Mouse (Mus musculus): Measurements from ENCODE around the gene Stpg2.
"Not testable (repeated sequence)": the region's sequence is repeated elsewhere in the genome, so short reads cannot be mapped to it uniquely, and the experiment has no call there.

Stpg2 gene

DNA sequence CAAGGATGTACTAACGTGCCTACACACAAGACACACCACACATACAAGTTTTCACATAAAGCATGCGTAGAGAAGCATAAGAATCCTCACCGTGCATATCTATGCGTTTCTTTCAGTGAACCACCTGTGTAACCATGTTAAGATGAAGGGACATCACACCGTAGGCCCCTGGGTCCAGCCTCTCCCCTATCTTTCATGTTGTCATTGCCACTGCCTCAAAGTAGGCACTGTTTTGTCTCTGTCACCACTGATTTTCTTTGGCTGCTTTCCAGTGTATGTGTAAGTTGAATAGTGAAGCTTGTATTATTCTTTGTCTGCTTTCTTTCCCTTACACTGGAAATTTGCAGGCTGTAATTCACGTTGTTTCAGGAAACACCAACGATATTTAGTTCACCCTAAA, 236.7 kb downstream of the Stpg2 start:
- no peak for DNase-seq

DNA sequence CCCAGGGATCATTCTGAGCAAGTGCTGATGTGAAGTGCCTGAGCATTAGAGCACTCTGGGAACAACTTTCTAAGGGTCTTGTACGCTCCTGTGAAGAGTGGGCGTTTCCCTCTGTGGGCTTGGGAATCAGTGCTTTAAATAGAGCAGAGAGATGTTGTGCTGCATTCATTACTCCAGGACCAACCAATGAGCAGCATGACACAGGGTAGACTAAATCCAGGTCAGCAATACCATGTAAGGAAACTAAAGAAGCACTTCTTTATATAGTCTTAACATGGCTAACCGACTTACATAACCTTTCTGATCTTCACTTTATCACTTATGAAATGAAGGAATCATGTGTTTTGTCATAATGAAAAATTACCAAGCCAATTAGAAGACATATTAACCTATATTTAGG, 290.4 kb downstream of the Stpg2 start:
- no peak for DNase-seq

DNA sequence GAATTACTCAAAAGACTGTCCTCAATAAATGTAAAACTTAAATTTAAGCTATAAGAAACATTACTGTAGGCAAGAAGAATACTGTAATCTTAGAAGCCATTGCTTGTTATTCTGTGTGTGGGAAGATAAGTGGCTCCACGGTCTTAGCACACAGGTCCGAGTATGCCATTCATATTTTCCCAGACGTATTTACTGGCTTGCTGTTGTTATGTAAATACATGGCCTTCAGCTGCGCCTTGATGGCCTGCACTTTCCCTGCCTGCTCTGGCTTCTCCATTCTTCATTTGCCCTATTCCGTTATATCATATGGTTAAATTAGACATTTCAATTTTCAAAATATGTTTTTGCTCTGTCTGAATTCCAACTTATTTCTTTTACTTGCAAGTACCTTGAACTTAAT, 296.7 kb downstream of the Stpg2 start:
- no peak for DNase-seq

DNA sequence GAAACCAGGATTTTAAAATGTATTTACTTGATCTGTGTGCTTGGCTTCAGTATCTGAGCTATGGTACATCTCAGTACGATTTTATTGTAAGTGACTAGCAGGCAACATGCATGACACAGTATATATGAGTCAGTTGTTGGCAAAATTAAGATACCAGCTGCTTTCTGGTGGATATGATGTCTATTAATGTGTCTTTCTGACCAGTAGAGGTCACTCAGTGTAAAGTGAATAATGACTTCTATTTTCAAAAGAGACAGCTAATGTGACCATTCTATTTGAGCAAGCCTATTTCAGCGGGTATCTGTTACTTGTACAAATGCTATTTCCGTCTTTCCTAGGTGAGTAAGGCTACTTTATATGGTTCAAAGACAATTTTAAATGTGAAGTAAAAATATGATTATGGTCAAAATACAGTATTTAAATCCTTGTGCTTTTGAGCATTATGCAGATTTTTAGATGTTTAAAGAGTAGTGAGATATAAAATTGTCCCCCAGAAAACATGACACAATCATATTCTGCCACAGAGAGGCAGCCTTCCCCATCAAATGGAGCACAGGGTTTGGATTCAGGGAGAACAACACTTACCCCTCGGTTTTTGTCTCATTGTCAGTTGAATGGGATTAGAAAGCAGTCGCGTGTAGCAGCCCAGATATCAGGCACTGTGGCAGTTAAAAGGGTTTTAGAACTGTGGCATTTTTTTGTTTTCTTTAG, 303.9 kb downstream of the Stpg2 start:
- no peak for DNase-seq

DNA sequence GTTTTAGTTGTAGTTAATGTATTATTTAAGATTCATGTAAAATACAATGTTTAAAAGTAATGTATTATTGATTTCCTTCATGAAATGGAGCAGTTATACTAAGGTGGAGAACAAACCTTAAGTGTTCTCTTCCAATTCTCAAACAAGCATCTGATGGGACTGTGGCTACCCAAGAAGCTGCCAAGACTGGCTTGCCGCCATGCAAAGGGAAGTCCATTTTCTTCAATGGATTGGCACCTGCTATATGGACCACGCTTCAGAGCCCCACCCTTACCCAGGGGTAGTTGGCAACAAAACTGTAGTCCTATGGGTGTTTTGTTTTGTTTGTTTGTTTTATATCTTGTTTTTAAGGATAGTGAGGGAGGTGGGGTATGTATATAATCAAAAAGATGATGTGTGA, 373.0 kb downstream of the Stpg2 start:
- no peak for DNase-seq

DNA sequence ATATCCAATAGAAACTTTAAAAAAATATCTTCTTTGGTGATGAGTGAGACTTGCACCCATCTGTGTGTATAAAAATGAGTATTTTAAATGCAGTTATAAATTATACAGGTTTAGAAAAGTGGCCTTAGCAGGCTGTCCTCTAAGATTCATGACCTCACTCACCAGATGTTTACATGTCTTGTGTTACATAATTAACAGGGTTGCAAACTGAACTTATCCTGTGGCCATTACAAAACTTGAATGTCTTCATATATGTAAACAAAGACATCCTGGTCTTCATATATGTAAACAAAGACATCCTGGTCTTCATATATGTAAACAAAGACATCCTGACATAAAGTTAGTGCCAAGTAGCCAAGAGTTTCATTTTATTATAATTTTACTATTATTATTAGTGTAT, 375.8 kb downstream of the Stpg2 start:
- DNase-seq = no peak

DNA sequence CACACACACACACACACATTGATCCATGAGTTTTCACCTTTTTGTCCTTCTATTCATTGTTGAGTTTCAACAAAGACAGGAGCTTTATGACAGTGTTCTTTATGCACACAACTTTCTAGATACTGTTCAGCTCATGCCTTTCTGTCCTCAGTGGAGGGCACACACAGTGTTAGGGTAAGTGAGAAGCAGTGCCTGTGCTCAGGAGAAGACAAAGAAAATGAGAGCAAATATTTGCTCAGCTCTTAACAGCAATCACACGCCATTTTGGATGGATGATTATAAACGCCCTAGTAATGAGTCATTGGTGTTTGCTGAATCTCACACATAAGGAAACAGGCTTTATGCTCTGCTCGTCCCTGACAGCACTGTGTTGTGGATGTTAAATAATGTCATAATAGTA, 394.0 kb downstream of the Stpg2 start:
- no peak for DNase-seq

DNA sequence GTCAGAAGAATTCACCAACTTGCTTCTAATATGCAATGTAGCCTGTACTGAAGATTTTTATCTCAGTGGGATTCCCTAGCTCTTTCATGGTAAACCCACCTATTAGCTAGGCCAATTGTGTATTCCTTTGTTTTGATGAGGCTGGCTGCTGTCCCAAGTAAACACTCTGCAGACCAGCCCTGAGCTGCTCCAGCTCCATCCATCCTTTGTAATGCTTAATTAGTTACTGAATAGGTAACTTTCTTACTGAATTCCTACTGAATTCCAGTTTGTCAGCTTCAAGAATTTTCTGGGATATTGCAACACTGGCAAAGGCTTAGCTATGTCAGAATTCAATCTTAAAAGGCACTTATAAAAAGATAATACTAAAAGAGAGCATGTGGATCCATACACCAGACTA, 402.8 kb downstream of the Stpg2 start:
- not testable (repeated sequence) for DNase-seq

DNA sequence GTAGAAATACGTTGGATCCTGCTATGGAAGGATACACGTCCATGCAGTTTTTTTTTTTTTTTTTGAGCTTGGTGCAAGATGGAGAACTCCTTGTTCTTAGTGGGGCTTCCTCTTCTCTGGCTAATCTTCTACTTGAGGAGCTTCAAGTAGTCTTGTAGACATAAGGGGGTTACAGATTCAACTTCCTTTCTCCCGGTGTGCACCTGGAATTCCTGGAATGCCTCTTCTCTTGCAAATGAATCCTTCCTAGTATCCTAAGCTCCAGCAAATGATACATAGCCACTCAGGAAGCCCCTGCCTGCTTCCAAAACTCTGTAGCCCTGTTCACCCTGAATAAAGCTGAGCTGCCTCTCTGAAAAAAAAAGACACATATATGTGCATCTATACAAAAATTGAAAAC, 409.1 kb downstream of the Stpg2 start:
- no peak for DNase-seq

DNA sequence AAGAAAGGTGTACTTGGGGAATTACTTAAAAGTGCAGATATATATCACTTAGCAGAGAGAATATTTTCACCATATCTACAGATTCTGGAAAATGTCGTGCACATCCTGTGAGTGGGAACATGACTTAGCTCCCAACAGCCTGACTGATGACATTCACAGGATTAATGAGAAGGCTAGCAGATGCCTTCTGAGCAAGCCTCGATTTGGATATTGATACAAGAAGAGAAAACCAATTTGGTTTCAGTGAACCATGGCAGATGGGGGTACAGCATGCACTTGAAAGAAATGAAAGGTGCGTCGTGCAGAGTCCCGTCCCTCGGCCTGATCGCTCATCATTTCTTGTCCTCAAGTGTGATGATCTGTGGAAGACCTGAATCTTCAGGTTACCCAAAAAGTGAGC, 410.3 kb downstream of the Stpg2 start:
- no peak for DNase-seq

DNA sequence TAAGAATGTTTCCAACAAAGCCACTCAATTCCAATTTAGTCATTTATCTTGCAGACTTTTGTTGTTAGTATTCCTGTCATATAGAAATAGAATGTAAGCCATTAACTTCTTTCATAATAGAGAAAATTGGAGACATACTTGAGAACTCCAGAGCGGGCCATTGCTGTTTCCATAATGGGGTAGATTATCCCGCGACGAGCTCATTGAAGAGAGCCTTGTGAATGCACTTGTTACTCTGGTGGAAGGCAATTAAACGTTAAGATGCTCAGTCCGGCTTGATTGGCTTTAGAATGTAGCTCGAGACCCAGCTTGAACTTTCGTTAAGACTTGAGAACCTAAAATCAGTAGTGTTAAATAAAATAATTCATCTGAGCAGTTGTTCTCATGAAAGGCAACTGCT, 432.4 kb downstream of the Stpg2 start:
- DNase-seq = no peak

DNA sequence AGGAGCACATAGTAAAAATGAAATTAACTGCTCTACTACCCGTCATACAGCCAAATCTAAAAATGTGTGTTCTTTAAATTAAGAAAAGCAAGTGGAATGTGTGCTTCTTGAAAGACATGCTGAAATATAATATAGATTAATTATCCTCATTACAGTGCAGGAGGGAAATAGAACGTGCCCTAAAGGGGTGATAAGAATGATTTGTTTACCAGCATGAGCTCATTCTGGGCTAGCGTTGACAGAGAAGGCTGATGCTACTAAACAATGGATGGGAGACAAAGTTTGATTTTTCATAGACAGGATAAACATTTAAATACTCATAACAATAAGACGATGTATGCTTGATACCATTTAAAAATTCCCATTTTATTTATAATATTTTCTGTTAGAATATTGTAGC, 446.0 kb downstream of the Stpg2 start:
- DNase-seq = no peak

DNA sequence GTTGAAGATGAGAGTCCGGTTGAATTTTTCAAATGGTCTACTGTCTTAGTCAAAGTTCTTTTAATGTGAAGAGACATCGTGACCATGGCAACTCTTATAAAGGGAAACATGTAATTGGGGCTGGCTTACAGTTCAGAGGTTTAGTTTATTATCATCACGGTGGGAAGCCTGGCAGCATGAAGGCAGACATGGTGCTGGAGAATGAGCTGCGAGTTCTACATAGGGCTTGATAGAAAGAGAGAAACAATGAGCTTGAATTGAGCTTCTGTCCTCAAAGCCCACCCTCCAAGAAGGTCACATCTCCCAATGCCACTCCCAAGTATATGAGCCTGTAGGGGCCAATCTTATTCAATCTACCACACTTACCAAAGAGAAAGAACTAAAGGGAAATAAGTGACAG, 453.9 kb downstream of the Stpg2 start:
- DNase-seq = no peak

DNA sequence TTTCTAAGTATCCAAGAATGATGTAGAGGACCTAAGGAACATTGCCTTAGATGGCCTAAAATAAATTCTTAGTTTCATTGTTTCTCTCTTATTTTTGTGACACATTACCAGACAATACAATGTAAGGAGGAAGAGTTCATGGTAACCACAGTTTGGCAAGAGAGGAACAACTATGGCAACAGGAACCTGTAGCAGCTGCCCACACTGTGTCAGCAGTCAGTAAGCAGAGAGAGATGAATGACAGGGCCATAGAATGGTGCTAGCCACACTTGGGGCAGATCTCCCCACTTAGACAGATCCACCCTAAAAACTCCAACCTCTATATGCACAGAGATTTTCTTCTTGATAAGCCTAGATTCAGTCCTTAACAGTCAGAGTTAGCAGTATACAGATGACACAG, 456.7 kb downstream of the Stpg2 start:
- DNase-seq = no peak

DNA sequence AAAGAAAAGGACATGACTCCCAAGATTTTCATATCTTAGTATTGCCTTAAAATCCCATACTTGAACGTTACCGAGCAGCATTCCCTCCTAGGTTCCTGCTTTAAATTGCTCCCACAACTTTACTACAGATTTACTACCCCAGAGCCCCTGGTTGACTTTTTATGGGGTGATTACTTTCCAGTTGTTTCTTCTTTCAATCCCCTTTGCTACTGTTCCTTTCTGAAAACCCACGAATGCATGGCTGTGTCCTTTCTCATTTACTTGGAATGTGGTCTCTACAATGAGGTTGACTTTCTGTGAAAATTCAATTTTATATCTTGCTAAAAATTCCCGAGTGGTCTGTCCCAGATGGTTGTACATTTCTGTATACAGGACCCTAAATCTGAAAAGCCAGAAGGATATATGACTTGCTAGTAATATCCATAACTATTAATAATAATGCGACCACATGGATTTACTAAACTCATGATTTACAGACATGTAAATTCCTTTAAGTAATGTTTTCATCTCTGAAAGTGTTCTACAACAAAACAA, 458.3 kb downstream of the Stpg2 start:
- DNase-seq = no peak

DNA sequence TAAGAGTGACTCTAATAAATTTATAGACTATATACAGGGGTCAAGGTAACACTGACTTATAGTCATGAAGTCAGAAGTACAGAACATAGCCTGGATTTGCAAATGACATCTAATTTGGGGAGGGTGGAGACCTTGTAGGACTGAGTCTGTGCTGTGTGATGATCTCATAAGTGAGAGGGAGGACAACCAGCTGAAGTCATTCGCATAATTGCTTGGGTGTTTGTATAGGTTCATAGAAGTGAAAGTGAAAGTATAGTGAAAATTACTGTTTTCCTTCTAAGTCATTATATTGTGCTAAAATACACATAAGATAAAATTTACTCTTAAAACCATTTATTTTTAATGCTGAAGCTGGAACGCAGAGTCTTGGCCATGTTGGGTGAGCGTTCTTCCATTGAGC, 459.6 kb downstream of the Stpg2 start:
- DNase-seq = no peak

DNA sequence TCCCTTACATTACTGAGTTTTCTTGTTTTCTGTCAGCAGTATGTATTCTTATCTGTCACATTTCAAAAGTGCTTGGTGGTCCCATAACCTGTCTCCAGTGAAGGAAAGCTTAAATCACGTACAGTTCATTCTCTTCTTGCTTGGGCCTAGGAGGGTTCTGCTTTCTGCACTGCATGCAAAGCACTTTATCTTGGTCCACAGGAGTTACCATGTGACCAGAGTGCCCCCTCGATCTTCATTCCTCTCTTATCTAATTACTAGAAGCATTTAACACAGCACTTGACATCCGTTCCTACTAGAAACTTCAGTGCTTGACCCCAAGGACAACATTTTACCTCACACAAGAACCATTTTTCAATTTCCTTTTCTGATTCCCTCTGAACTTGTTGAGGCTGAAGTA, 470.7 kb downstream of the Stpg2 start:
- DNase-seq = no peak

DNA sequence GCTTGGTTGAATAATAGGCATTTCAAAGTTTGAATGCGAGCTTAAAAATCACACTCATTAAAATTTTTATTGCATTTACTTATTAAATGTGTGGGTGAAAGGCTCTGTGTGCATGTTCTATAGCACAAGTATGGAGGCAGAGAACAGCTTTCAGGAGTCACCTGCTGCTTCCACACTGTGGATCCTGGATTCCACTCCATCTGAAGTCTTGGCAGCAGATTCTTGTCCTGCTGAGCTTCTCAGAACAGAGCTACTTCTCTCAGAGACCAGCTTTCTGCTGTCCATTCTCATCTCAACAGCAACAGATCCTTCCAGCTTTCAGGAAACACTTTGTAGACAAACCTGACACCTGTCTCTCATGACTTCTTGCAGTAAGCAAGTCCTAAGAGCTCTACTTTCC, 471.2 kb downstream of the Stpg2 start:
- DNase-seq = no peak

DNA sequence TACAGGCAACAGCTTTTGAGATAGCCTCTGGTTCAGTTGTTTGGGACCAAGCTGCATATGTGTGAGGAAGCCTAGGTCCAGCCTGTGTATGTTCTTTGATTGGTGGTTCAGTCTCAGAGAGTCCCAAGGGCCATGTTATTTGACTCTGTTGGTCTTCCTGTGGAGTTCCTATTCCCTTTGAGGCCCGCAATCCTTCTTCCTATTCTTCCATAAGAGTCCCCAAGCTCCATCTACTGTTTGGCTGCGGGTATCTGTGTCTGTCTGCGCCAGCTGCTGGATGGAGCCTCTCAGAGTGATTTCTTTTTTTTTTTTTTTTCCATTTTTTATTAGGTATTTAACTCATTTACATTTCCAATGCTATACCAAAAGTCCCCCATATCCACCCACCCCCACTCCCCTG, 498.7 kb downstream of the Stpg2 start:
- DNase-seq = not testable (repeated sequence)

DNA sequence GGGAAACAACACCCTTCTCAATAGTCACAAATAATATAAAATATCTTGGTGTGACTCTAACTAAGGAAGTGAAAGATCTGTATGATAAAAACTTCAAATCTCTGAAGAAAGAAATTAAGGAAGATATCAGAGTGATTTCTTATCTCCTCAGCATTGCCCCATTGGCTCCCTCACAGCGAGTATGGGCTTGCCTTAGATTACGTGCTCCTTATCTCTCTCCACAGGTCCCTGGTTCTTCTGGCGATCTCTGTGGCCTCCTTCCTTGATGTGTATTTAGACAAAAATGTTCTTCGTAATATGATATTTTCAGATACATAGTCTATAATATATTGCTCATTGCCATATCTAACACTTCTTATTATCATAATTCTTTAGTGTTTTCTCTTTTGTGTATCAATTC, 501.9 kb downstream of the Stpg2 start:
- not testable (repeated sequence) for DNase-seq

DNA sequence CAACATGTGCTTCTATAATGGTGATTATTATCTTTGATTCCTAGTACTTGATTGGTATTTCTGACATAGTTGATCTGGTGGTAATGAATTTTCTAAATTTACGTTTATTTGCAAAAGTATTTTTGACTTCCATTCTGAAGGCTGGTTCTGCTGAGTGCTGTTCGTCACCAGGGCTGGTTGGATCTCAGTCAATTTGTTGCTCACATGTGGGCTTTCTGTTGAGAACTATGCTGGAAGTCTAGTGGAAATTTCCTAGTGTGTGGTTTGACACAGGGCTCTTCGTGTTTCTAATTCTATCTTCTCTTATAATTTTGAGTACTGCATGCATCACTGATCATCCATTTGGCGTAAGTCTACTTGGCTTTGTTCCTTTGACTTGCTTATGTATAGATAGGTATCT, 504.3 kb downstream of the Stpg2 start:
- no peak for DNase-seq

DNA sequence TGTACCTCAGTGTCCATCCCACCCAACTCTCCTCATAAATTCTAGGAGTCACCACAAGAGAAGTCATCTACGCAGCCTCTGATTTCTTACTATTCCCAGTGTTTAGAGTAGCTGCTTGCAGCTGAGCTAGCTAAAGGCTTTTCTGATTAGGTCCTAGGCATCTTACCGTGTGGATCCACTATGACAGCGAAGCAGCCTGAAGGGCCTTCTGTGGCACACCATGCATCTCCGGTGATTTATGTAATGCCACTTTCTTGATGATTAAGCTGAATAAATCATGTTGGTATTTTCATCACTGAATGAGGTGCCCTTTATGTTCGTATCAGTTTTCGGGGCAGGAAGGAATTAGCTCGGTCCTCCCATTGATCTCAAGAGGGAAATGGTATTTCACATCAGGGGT, 523.3 kb downstream of the Stpg2 start:
- DNase-seq = no peak

DNA sequence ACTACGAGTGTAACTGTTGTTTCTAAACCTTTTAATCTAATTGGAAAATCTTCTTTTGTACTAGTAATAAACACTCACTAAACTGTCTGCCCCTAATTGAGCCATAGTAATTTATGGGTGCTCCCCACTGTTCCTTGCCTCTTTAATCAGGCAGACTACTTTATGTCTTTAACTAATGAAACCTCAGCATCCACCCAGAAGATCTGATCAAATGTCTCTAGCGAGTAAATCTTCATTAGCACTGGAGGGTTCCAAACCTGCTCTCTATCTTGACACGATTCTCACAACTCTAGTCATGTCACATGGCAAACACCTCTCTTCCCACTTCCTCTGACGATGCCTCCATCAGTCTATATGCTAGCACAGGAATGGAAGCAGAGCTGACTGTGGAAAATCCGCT, 523.8 kb downstream of the Stpg2 start:
- DNase-seq = no peak

DNA sequence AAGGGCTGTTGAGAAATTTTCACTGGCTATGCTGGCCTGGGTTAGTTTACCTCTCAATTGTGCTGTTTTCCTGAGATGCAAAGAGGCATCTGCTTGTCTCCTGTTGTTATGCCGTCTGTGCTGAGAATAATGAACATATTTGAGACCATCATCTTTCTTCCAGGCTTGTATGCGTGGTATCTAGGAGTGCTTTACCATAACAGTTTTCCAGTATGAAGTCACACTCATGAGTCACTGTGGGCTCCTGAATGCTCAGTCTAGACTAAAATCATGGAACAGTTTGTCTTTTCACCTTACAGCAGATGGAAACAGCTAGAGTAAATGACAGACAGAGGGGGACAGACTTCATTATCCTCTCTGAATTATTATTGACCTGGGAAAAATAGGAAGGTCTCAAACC, 527.7 kb downstream of the Stpg2 start:
- no peak for DNase-seq

DNA sequence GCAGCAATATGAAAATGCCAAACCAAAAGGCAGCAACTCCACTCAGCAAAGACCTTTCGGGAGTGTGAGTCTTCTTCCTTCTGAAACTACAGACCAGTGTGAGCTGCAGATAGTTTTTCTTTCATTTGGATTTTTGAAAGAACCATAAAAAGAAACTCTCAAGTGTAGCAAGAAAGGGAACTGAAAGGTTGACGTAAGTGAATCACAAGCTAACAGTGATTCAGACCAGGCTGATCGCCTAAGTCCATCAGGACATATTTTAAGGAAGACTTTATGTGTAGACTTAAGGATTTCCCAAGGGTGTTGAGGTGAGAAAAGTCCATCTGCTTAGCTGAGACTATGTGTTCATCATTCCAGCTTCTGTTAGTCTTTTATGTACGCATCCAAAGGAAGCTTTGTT, 533.9 kb downstream of the Stpg2 start:
- DNase-seq = no peak

All from right cerebral cortex, postnatal 25 days (tissue).